Mouse (Mus musculus): Measurements from ENCODE around the gene Elp4.

The Elp4 gene

GRCm38 (mm10) chr2:105710511-105710910, 193.9 kb downstream of the Elp4 start:
- no peak for DNase-seq

- no peak for DNase-seq
These were observed 195.2 kb downstream of the Elp4 start for GRCm38 (mm10) chr2:105709126-105709525.

GRCm38 (mm10) chr2:105705320-105705719, 199.0 kb downstream of the Elp4 start:
- no peak for DNase-seq

- no peak for DNase-seq
These were observed 201.8 kb downstream of the Elp4 start for GRCm38 (mm10) chr2:105702586-105702985.

- DNase-seq = no peak
These were observed 202.6 kb downstream of the Elp4 start for GRCm38 (mm10) chr2:105701781-105702180.

- no peak for DNase-seq
These were observed 205.7 kb downstream of the Elp4 start for GRCm38 (mm10) chr2:105698631-105699030.

- DNase-seq = no peak
These were observed 206.6 kb downstream of the Elp4 start for GRCm38 (mm10) chr2:105697741-105698140.

GRCm38 (mm10) chr2:105691296-105691695, 213.1 kb downstream of the Elp4 start:
- no peak for DNase-seq

- DNase-seq = peak in 1 of 2 experiments; percentile 25
These were observed 214.4 kb downstream of the Elp4 start for GRCm38 (mm10) chr2:105689771-105690639.

GRCm38 (mm10) chr2:105689304-105689770, 215.0 kb downstream of the Elp4 start:
- DNase-seq = no peak

- no peak for DNase-seq
These were observed 215.7 kb downstream of the Elp4 start for GRCm38 (mm10) chr2:105688436-105689303.

GRCm38 (mm10) chr2:105688011-105688410, 216.4 kb downstream of the Elp4 start:
- peak in 1 of 2 experiments; percentile 17 for DNase-seq

GRCm38 (mm10) chr2:105687317-105687991, 216.9 kb downstream of the Elp4 start:
- DNase-seq = peak; percentile 64 to 66

GRCm38 (mm10) chr2:105686363-105687316, 217.7 kb downstream of the Elp4 start:
- DNase-seq = no peak

- no peak for DNase-seq
These were observed 218.7 kb downstream of the Elp4 start for GRCm38 (mm10) chr2:105685651-105686050.

GRCm38 (mm10) chr2:105684991-105685650, 219.2 kb downstream of the Elp4 start:
- no peak for DNase-seq

GRCm38 (mm10) chr2:105683771-105684410, 220.5 kb downstream of the Elp4 start:
- DNase-seq = no peak

GRCm38 (mm10) chr2:105682634-105683351, 221.6 kb downstream of the Elp4 start:
- DNase-seq = peak in 1 of 2 experiments; percentile 23

GRCm38 (mm10) chr2:105682011-105682501, 222.3 kb downstream of the Elp4 start:
- no peak for DNase-seq
